ENCODE assay signal across 27 mouse cellular contexts in genomic region chr13:106746823-106747222, GRCm38 (mm10).
DNase-seq lines count a peak whose midpoint lies in the region; TF ChIP-seq lines count a peak whose summit lies in the region.
"Had no signal": no experiment of that assay in that cellular context is flagged by ENCODE, and none has a peak within 500 bp of the region (broad histone marks: within the 10 kb centered on the region; RNA-seq: fewer than 3 reads in every experiment).

No protein-coding gene starts in this region.

- TF ChIP-seq POLR2A in kidney, adult 2 months (IDR thresholded peaks at IDR 0.05; ENCODE audit: low read depth, low read length): no peak

- WGBS in kidney, adult 2 months: 49% methylated on average over 5 of the region's 5 CpGs

- no peak overlapping the region for H3K4me3 ChIP-seq in kidney, adult 2 months (ENCODE audit: insufficient read depth, low read depth, low read length)
- H3K4me3 ChIP-seq in layer of hippocampus, adult 2 months: no peak overlapping the region
- H3K4me3 ChIP-seq: embryonic facial prominence, embryonic 10.5 days; embryonic facial prominence, embryonic 13.5 days; erythroblast, embryonic 14.5 days; forebrain, embryonic 12.5 days; forebrain, embryonic 15.5 days; gastrocnemius, adult 2 months; heart, embryonic 12.5 days; heart, embryonic 15.5 days; hindbrain, embryonic 12.5 days; hindbrain, embryonic 15.5 days had no signal

- H3K36me3 ChIP-seq in kidney, adult 2 months (ENCODE audit: control insufficient read depth, insufficient read depth, low read length): no peaks in the 10 kb centered on the region
- H3K36me3 ChIP-seq: embryonic facial prominence, embryonic 10.5 days; embryonic facial prominence, embryonic 13.5 days; forebrain, embryonic 12.5 days; forebrain, embryonic 15.5 days; heart, embryonic 12.5 days; heart, embryonic 15.5 days; hindbrain, embryonic 12.5 days; hindbrain, embryonic 15.5 days had no signal

- H3K27me3 ChIP-seq in kidney, adult 2 months (replicated peaks; ENCODE audit: control insufficient read depth, insufficient read depth, low read length): no peaks in the 10 kb centered on the region
- H3K27me3 ChIP-seq: embryonic facial prominence, embryonic 13.5 days; forebrain, embryonic 12.5 days; forebrain, embryonic 15.5 days; heart, embryonic 12.5 days; heart, embryonic 15.5 days; hindbrain, embryonic 12.5 days; hindbrain, embryonic 15.5 days had no signal

- H3K27ac ChIP-seq in kidney, adult 2 months (ENCODE audit: insufficient read depth, low read depth, low read length): 0 out of 2 replicates have a peak overlapping the region, but pooled peaks have one; percentile 13
- peak overlapping the region; percentile 56; the same call in 1 of the 2 replicates for H3K27ac ChIP-seq in layer of hippocampus, adult 2 months
- H3K27ac ChIP-seq: embryonic facial prominence, embryonic 10.5 days; embryonic facial prominence, embryonic 13.5 days; forebrain, embryonic 12.5 days; forebrain, embryonic 15.5 days; gastrocnemius, adult 2 months; heart, embryonic 15.5 days; hindbrain, embryonic 12.5 days; hindbrain, embryonic 15.5 days had no signal

- peak; percentile 10 to 44 for DNase-seq in adrenal gland, adult (ENCODE audit: inconsistent age in 2 of 2, low spot score in 1 of 2)
- no peak for DNase-seq in adrenal gland, postnatal 10 days
- peak; percentile 20 for DNase-seq in kidney, adult 2 months
- no peak for DNase-seq in kidney, adult 11 months
- DNase-seq in layer of hippocampus, adult 2 months (ENCODE audit: low spot score in 2 of 2): no peak
- DNase-seq in layer of hippocampus, adult 9-11 months: no peak
- peak; percentile 21 for DNase-seq in brain, adult 2 months (ENCODE audit: low read depth, low spot score)
- DNase-seq in heart, postnatal 4 days: no peak
- DNase-seq: adrenal gland, postnatal 14 days; cerebellum, adult 11-12 months; cerebellum, adult 8-10 months; cerebellum, postnatal 10 days; cerebellum, postnatal 36 days; embryo, embryonic 11 days; gastrocnemius, adult 2 months; gastrocnemius, postnatal 14 days; heart, adult 18-20 months; heart, postnatal 10 days had no signal

- H3K4me1 ChIP-seq in kidney, adult 2 months (ENCODE audit: control insufficient read depth, insufficient read depth, low read length): 0 out of 2 replicates have a peak, but pooled peaks cover 2% of the 10 kb centered on the region
- H3K4me1 ChIP-seq: embryonic facial prominence, embryonic 10.5 days; embryonic facial prominence, embryonic 13.5 days; forebrain, embryonic 12.5 days; forebrain, embryonic 15.5 days; heart, embryonic 12.5 days; heart, embryonic 15.5 days; hindbrain, embryonic 12.5 days; hindbrain, embryonic 15.5 days had no signal

- no peak for TF ChIP-seq CTCF in kidney, adult 2 months (conservative IDR thresholded peaks at IDR 0.05; ENCODE audit: insufficient read depth, insufficient read length, low read depth, low read length)
- no peak for TF ChIP-seq CTCF in layer of hippocampus, adult 2 months (conservative IDR thresholded peaks at IDR 0.05)

Comparison
In these comparisons a context has a peak if more than half of its experiments do, and no peak if none do; other contexts are left out.
1. DNase-seq: peak in adrenal gland, adult (2 of 2), kidney, adult 2 months (single experiment) and brain, adult 2 months (single experiment); none in adrenal gland, postnatal 10 days (single experiment), kidney, adult 11 months (single experiment), layer of hippocampus, adult 2 months (0 of 2), layer of hippocampus, adult 9-11 months (single experiment) and heart, postnatal 4 days (single experiment).